Mouse (Mus musculus) urinary bladder, postnatal 25 days (tissue): Measurements from ENCODE around the gene Rhod.
"Not testable (repeated sequence)": the region's sequence is repeated elsewhere in the genome, so short reads cannot be mapped to it uniquely, and the experiment has no call there.

Experiments used
- DNase-seq: peaks from one replicate; pipeline ENCODE4 v3.0.0; 2022; ENCODE audit warnings: low spot score

The Rhod gene

DNA sequence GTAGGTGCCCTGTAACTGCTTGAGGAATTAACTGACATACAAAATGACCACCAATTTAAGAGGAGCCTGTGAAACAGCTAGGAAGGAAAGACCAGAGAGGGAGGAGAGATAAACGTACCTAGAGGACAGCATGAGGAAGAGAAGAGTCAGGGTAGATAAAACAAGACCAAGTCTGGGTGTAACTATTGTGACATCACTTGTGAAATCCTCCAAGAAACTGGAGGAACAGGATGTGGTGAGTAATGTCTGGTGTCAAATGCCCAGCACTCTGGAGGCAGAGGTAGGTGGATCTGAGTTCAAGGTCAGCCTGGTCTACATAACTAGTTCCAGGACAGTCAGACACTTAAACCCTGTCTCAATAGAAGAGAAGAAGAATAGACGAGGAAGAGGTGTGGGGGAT is 30.2 kb downstream of the Rhod start:
- no peak for DNase-seq

- DNase-seq: no peak
Measured at GRCm38 (mm10) chr19:4404840-4405239, 34.4 kb downstream of the Rhod start.

GRCm38 (mm10) chr19:4398959-4399358 is 40.3 kb downstream of the Rhod start:
- DNase-seq: no peak

DNA sequence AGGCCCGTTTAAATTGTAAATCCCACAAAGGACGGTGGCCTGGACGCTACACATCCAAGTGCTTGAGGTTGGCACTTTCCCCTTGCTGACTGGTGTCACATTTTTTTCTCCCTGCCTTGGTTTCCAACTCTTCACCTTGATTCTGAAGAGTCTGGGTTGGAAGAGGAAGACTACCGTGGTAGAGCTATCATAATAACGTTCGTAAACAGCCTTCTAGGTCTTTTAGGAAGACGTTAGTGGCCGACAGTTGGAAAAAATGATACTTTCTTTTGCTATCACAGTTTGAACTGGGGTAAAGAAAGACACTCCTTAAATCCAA is 40.6 kb downstream of the Rhod start:
- DNase-seq: no peak

- peak; percentile 54 for DNase-seq
Measured at GRCm38 (mm10) chr19:4397798-4398629, 41.2 kb downstream of the Rhod start, which contains the start of gene Kdm2a. Kdm2a (minus strand) TSS chr19:4398285.

DNA sequence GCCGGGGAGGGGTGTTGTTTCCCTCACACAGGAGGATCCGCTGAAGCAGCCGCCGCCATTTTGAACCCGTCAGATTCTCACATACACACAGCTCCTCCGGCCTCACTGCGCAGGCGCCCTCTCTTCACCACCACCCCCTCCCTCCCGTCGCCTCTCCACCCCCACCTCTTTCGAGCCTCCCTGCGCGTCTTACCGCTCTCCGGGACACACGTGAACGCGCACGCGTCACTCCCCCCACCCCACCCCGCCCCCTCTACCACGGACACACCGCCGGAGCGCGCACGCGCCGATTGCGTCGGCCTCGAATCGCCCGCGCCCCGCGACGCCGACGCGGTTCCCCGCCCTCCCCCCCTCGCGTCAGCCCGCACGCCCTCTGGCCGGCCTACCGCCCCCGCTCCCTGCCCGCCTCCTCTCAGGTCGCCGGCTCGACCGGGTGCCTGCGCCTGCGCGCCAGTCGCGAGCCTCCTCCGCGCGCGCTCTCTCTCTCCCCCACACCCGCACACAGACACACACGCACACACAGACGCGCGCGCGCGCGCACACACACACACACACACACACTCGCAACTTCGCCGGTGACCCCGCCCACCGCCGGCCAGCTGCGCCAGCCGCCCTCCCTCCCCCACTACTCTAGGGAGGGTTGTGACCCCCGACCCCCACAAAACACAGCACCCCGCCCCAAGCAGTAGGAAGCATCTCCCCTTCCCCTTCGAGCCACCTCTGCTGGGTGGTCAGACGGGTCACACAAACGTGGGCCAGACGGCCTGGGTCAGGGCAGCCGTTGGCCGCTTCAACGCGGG is 42.0 kb downstream of the Rhod start:
- DNase-seq: peak; percentile 90

GRCm38 (mm10) chr19:4396081-4396997 is 42.9 kb downstream of the Rhod start:
- peak; percentile 29 for DNase-seq

DNA sequence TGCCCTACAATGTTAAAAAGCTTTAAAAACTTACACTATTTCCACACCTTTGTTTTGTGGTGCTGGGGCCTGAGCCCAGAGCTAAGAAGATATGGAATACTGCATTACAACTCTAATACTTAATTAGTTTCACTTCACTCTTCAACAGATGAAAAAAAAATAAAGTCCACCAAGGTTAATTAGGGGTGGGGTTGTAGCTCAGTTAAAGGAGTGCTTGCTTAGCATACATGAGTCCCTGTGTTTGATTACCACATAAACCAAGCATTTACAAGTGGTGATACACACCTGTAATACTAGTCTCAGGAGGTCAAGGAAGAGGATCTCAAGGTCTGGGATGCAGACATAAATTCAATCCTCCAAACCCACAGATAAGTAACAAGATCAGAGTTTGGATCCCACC is 52.0 kb downstream of the Rhod start:
- DNase-seq: no peak

DNA sequence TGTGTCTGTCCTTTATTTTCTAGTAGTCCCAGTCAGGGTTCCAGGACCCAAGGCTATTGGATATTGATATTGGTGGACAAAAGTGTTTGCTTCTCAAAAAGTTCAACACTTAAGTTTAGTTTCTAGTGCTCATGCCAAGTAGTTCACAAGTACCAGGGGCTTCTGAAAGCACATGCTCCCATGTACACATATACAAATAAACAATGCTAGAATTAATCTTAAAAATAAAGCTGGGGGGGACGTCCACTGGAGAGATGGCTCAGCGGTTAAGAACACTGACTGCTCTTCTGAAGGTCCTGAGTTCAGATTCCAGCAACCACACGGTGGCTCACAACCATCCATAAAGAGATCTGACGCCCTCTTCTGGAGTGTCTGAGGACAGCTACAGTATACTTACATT is 54.2 kb downstream of the Rhod start:
- DNase-seq: no peak

- no peak for DNase-seq
Measured at GRCm38 (mm10) chr19:4384322-4384721, 54.9 kb downstream of the Rhod start.

DNA sequence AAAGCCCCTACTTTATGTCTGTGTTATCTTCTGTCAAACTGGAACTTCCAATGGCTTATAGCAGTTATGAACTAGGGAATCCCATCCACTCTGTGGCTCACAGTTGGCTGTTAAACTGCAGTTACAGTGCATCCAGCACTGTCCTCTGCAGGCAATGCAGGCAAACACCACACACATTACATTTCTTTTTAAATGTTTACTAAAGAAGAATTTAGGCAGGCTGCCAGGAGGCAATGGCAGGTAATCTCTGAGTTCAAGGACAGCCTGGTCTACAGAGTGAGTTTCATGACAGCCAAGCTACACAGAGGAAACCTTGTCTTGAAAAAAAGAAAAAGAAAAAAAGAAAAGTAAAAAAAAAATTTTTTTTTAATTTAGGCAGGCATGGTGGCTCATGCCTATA is 55.9 kb downstream of the Rhod start:
- no peak for DNase-seq

DNA sequence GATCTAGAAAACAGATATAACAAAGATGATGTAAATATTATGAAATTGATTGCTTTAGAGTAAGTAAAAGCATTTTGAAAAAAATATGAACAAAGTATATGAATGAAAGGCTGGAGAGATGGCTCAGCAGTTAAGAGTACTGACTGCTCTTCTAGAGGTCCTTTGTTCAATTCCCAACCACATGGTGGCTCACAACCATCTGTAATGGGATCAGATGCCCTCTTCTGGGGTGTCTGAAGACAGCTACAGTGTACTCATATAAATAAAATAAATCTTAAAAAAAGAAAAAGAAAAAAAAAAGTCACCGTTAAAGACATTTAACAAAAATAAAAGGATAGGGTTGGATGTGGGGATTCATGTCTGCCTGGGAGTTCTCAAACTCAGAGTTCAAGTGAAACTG is 56.9 kb downstream of the Rhod start:
- not testable (repeated sequence) for DNase-seq
